Mouse (Mus musculus) myocyte (in vitro differentiated cells): ENCODE data around the gene Gatad2a.

ENCODE experiments used
- CEBPB ChIP-seq: IDR thresholded peaks from 2 replicates; pipeline ENCODE4 v1.6.1; 2011; ENCODE audit warnings: mild to moderate bottlenecking, moderate library complexity; ENCODE audit not compliant: poor library complexity, insufficient read depth, severe bottlenecking
- E2F4 ChIP-seq: IDR thresholded peaks from one replicate; pipeline ENCODE4 v1.6.1; 2011; ENCODE audit warnings: mild to moderate bottlenecking, control low read depth, moderate library complexity; ENCODE audit not compliant: insufficient read depth
- MAX ChIP-seq: IDR thresholded peaks from one replicate; pipeline ENCODE4 v1.6.1; 2011; ENCODE audit warnings: low read depth, mild to moderate bottlenecking, control low read depth
- MYOD1 ChIP-seq, 3 experiments: IDR thresholded peaks; one replicate each; pipeline ENCODE4 v1.6.1; 2011; ENCODE audit warnings: control low read depth in 2 of 3, low read depth in 2 of 3, mild to moderate bottlenecking in 2 of 3, moderate library complexity in 1 of 3; ENCODE audit not compliant: insufficient read length in 2 of 3, control insufficient read depth in 1 of 3
- MYOG ChIP-seq, 3 experiments: IDR thresholded peaks; one replicate each; pipeline ENCODE4 v1.6.1; 2011; ENCODE audit warnings: control low read depth in 2 of 3, low read depth in 2 of 3, mild to moderate bottlenecking in 2 of 3; ENCODE audit not compliant: insufficient read length in 2 of 3, control insufficient read depth in 1 of 3, insufficient read depth in 1 of 3
- POLR2A ChIP-seq: IDR thresholded peaks from one replicate; pipeline ENCODE4 v1.6.1; 2011; ENCODE audit warnings: low read depth, mild to moderate bottlenecking, control low read depth, moderate library complexity; ENCODE audit not compliant: insufficient read length
- POLR2AphosphoS2 ChIP-seq: IDR thresholded peaks from one replicate; pipeline ENCODE4 v1.6.1; 2011; ENCODE audit warnings: low read depth, control low read depth; ENCODE audit not compliant: insufficient read length
- REST ChIP-seq: IDR thresholded peaks from one replicate; pipeline ENCODE4 v1.6.1; 2011; ENCODE audit warnings: mild to moderate bottlenecking, control low read depth, moderate library complexity; ENCODE audit not compliant: insufficient read depth, insufficient read length
- TCF12 ChIP-seq: IDR thresholded peaks from one replicate; pipeline ENCODE4 v1.6.1; 2011; ENCODE audit warnings: mild to moderate bottlenecking, control low read depth; ENCODE audit not compliant: poor library complexity, insufficient read depth, severe bottlenecking
- TCF3 ChIP-seq: IDR thresholded peaks from one replicate; pipeline ENCODE4 v1.6.1; 2011; ENCODE audit warnings: low read depth, control low read depth; ENCODE audit not compliant: insufficient read length
- USF1 ChIP-seq: IDR thresholded peaks from one replicate; pipeline ENCODE4 v1.6.1; 2011; ENCODE audit warnings: low read depth, mild to moderate bottlenecking, control low read depth, moderate library complexity

GRCm38 (mm10) chr8:69919876-69920662 lies 76.1 kb downstream of the Gatad2a start:
- no peak for TF ChIP-seq MYOD1 (IDR thresholded peaks at IDR 0.05; ENCODE audit: control insufficient read depth in 1 of 3, insufficient read length in 2 of 3, low read depth in 2 of 3)
- no peak for TF ChIP-seq POLR2A
- no peak for TF ChIP-seq E2F4
- TF ChIP-seq USF1, result peak; percentile 86
- TF ChIP-seq MAX, result no peak
- TF ChIP-seq TCF3, result no peak
- TF ChIP-seq MYOG (IDR thresholded peaks at IDR 0.05; ENCODE audit: control insufficient read depth in 1 of 3, insufficient read depth in 1 of 3, insufficient read length in 2 of 3, low read depth in 2 of 3), result no peak
- TF ChIP-seq REST, result no peak
- no peak for TF ChIP-seq CEBPB
- no peak for TF ChIP-seq POLR2AphosphoS2
- TF ChIP-seq TCF12, result no peak
